Mouse (Mus musculus) liver, postnatal 0 days (tissue): ENCODE measurements around the gene Aldh1l1. TPM values are rescaled to one million over a fixed set of nuclear protein-coding genes. Genes with fewer than 3 reads are reported as not detected.

ENCODE experiments used
- ATAC-seq: fragments of 200-750 bp; cut with Nextera tagmentation; 2 replicates; pipeline ENCODE4 v1.8.0; 2017; ENCODE audit warnings: mild to moderate bottlenecking, moderate library complexity
- DNase-seq: peaks from one replicate; pipeline ENCODE4 v3.0.0-alpha.2; 2016
- H3K27ac ChIP-seq: fragments of 300-500 bp; sonication (generic); 2 replicates; pipeline ENCODE4 v1.5.1; 2014; ENCODE audit warnings: antibody characterized with exemption, moderate library complexity, mild to moderate bottlenecking, low read depth
- H3K27me3 ChIP-seq: fragments of 300-500 bp; sonication (generic); 2 replicates; pipeline ENCODE4 v1.6.1; 2014; ENCODE audit warnings: low read length, control low read depth, mixed read lengths; ENCODE audit not compliant: insufficient read depth
- H3K36me3 ChIP-seq: fragments of 300-500 bp; sonication (generic); replicated peaks from 2 replicates; pipeline ENCODE4 v1.6.1; 2014; ENCODE audit warnings: mild to moderate bottlenecking, control low read depth, low read length, moderate library complexity, mixed read lengths; ENCODE audit not compliant: insufficient read depth
- H3K4me1 ChIP-seq: fragments of 300-500 bp; sonication (generic); 2 replicates; pipeline ENCODE4 v1.6.1; 2014; ENCODE audit warnings: antibody characterized with exemption, mild to moderate bottlenecking, control low read depth; ENCODE audit not compliant: insufficient read depth
- H3K4me2 ChIP-seq: fragments of 300-500 bp; sonication (generic); 2 replicates; pipeline ENCODE4 v1.6.1; 2014; ENCODE audit warnings: low read depth, mild to moderate bottlenecking, low read length, moderate library complexity, mixed read lengths
- H3K4me3 ChIP-seq: fragments of 300-500 bp; sonication (generic); 2 replicates; pipeline ENCODE4 v1.5.1; 2014; ENCODE audit warnings: low read depth, low read length
- H3K9ac ChIP-seq: fragments of 300-500 bp; sonication (generic); replicated peaks from 2 replicates; pipeline ENCODE4 v1.6.1; 2014; ENCODE audit warnings: mild to moderate bottlenecking, moderate library complexity
- H3K9me3 ChIP-seq: fragments of 300-500 bp; sonication (generic); 2 replicates; pipeline ENCODE4 v1.6.1; 2016; ENCODE audit warnings: mild to moderate bottlenecking, control low read depth, low read length, mixed read lengths
- CTCF ChIP-seq: sonication (generic); IDR thresholded peaks from 2 replicates; pipeline ENCODE4 v1.5.1; 2016; ENCODE audit warnings: antibody characterized with exemption, low read depth
- EP300 ChIP-seq: IDR thresholded peaks from 2 replicates; pipeline ENCODE4 v1.6.1; 2016; ENCODE audit warnings: antibody characterized with exemption, low read depth, mild to moderate bottlenecking
- WGBS: fragments of 180-500 bp; shearing (Covaris S2); extraction: QIAGEN DNeasy Blood & Tissue Kit; methylation state at CpG from one replicate; pipeline ENCODE4 v1.1.7; 2014; ENCODE audit not compliant: insufficient replicate concordance; 5-methylcytosine and 5-hydroxymethylcytosine counted together
- polyA plus RNA-seq: library from polyadenylated mRNA; unstranded; fragments of >200 nt; fragmentation: Nextera tagmentation; extraction: Ambion mirVana; gene quantifications from 2 replicates; pipeline ENCODE4 v1.2.1, GENCODE M21; 2015

Gene Aldh1l1
- polyA plus RNA-seq, 1 experiment from 2014 or later = 114 TPM

GRCm38 (mm10) chr6:90462841-90463227 lies 23.4 kb upstream of the Aldh1l1 start:
- no peak for TF ChIP-seq CTCF
- no peak for TF ChIP-seq EP300
- ATAC-seq (peak; percentile 18), DNase-seq (no peak)
- H3K4me2 ChIP-seq = peak overlapping the region; percentile 74
- H3K27me3 ChIP-seq = peaks cover 26% of the 10 kb centered on the region
- WGBS = 5% methylated on average over 35 of the region's 38 CpGs
- peak overlapping the region; percentile 63 for H3K4me3 ChIP-seq
- no peaks in the 10 kb centered on the region; the same call in none of the 2 replicates for H3K36me3 ChIP-seq
- H3K4me1 ChIP-seq = peaks cover 8% of the 10 kb centered on the region; the same call in 1 of the 2 replicates
- H3K9me3 ChIP-seq = no peaks in the 10 kb centered on the region
- H3K27ac ChIP-seq = peak overlapping the region; percentile 99
- H3K9ac ChIP-seq = peak overlapping the region; percentile 81

GRCm38 (mm10) chr6:90463228-90463862 lies 22.9 kb upstream of the Aldh1l1 start:
- Histone ChIP-seq H3K27me3 (peaks cover 26% of the 10 kb centered on the region), H3K4me3 (peak overlapping the region; percentile 63), H3K36me3 (no peaks in the 10 kb centered on the region; the same call in none of the 2 replicates), H3K4me1 (peaks cover 8% of the 10 kb centered on the region; the same call in 1 of the 2 replicates), H3K9me3 (no peaks in the 10 kb centered on the region), H3K9ac (peak overlapping the region; percentile 81), H3K27ac (peak overlapping the region; percentile 99), H3K4me2 (peak overlapping the region; percentile 74)
- TF ChIP-seq CTCF (peak; percentile 4; the same call in 1 of the 2 replicates), EP300 (peak; percentile 80)
- 1% methylated on average over 31 of the region's 31 CpGs for WGBS
- peak; percentile 82 for ATAC-seq
- DNase-seq = peak; percentile 87

GRCm38 (mm10) chr6:90463890-90464421 lies 22.3 kb upstream of the Aldh1l1 start:
- WGBS = 40% methylated on average over 7 of the region's 7 CpGs
- Histone ChIP-seq H3K9me3 (no peaks in the 10 kb centered on the region), H3K36me3 (no peaks in the 10 kb centered on the region; the same call in none of the 2 replicates), H3K27ac (peak overlapping the region; percentile 99), H3K9ac (peak overlapping the region; percentile 56), H3K27me3 (peaks cover 26% of the 10 kb centered on the region), H3K4me3 (peak overlapping the region; percentile 11), H3K4me2 (peak overlapping the region; percentile 74), H3K4me1 (peaks cover 8% of the 10 kb centered on the region; the same call in 1 of the 2 replicates)
- DNase-seq (no peak), ATAC-seq (no peak)
- TF ChIP-seq EP300 = no peak
- TF ChIP-seq CTCF = no peak

- Histone ChIP-seq H3K27ac (peak overlapping the region; percentile 99), H3K4me1 (peaks cover 8% of the 10 kb centered on the region; the same call in 1 of the 2 replicates), H3K4me3 (peak overlapping the region; percentile 48), H3K27me3 (peaks cover 26% of the 10 kb centered on the region), H3K36me3 (no peaks in the 10 kb centered on the region; the same call in none of the 2 replicates), H3K9ac (peak overlapping the region; percentile 71), H3K4me2 (peak overlapping the region; percentile 74), H3K9me3 (no peaks in the 10 kb centered on the region)
- DNase-seq (peak; percentile 55), ATAC-seq (peak; percentile 18)
- TF ChIP-seq EP300 (no peak), CTCF (no peak)
- WGBS = 70% methylated on average over 11 of the region's 11 CpGs
Measured at GRCm38 (mm10) chr6:90465028-90465640, 21.1 kb upstream of the Aldh1l1 start.

- DNase-seq = peak; percentile 70
- Histone ChIP-seq H3K4me3 (peak overlapping the region; percentile 48), H3K27ac (peak overlapping the region; percentile 99), H3K36me3 (no peaks in the 10 kb centered on the region; the same call in none of the 2 replicates), H3K9me3 (no peaks in the 10 kb centered on the region), H3K27me3 (peaks cover 24% of the 10 kb centered on the region), H3K4me1 (peaks cover 8% of the 10 kb centered on the region), H3K9ac (peak overlapping the region; percentile 71), H3K4me2 (peak overlapping the region; percentile 74)
- ATAC-seq = no peak
- TF ChIP-seq EP300 (peak; percentile 71), CTCF (no peak)
- 56% methylated on average over 10 of the region's 10 CpGs for WGBS
Measured at GRCm38 (mm10) chr6:90466079-90466478, 20.1 kb upstream of the Aldh1l1 start.

GRCm38 (mm10) chr6:90466847-90467410 lies 19.3 kb upstream of the Aldh1l1 start:
- H3K4me3 ChIP-seq = peak overlapping the region; percentile 48
- ATAC-seq = peak; percentile 4

More at GRCm38 (mm10) chr6:90466847-90467410, 19.3 kb upstream of the Aldh1l1 start:
- Histone ChIP-seq H3K27me3 (peaks cover 15% of the 10 kb centered on the region), H3K9ac (peak overlapping the region; percentile 71), H3K27ac (peak overlapping the region; percentile 99), H3K9me3 (no peaks in the 10 kb centered on the region), H3K4me1 (peaks cover 5% of the 10 kb centered on the region), H3K36me3 (peaks cover 3% of the 10 kb centered on the region), H3K4me2 (peak overlapping the region; percentile 74)
- peak; percentile 33 for TF ChIP-seq CTCF
- TF ChIP-seq EP300 = no peak
- peak; percentile 50 for DNase-seq
- WGBS = 68% methylated on average over 12 of the region's 12 CpGs
